Mouse (Mus musculus) T-helper 1 cell (primary cell): ENCODE results near the gene Ola1.

ENCODE experiments used
- in situ Hi-C: fragments of 300-600 bp; cut with MboI, MseI; formaldehyde crosslinking; loops from one replicate; pipeline ENCODE4 v1.15.1; 2025; ENCODE audit warnings: high pct_unique_total_duplicates

The Ola1 gene

GRCm38 (mm10) chr2:73066307-73067167 lies 152.2 kb downstream of the Ola1 start:
- in situ Hi-C loops, result no loop called here

- in situ Hi-C loops, result loop anchor here (5.0 kb wide), 1 partner anchor 208 kb away; the partner anchor contains the start of gene Sp9
These were observed 154.7 kb downstream of the Ola1 start for GRCm38 (mm10) chr2:73063911-73064619.

GRCm38 (mm10) chr2:73060259-73060585 lies 158.5 kb downstream of the Ola1 start:
- in situ Hi-C loops, result loop anchor here (5.0 kb wide), 1 partner anchor 212 kb away; the partner anchor contains the start of gene Sp9

GRCm38 (mm10) chr2:73059550-73060258 lies 159.0 kb downstream of the Ola1 start:
- in situ Hi-C loops, result loop anchor here (5.0 kb wide), 1 partner anchor 213 kb away; the partner anchor contains the start of gene Sp9

GRCm38 (mm10) chr2:73058344-73058743 lies 160.4 kb downstream of the Ola1 start:
- in situ Hi-C loops, result no loop called here

- in situ Hi-C loops, result no loop called here
These were observed 161.1 kb downstream of the Ola1 start for GRCm38 (mm10) chr2:73057589-73057988.

GRCm38 (mm10) chr2:73056090-73056956 lies 162.4 kb downstream of the Ola1 start:
- in situ Hi-C loops, result no loop called here

- in situ Hi-C loops, result no loop called here
These were observed 164.8 kb downstream of the Ola1 start for GRCm38 (mm10) chr2:73053791-73054490.

- in situ Hi-C loops, result no loop called here
These were observed 168.3 kb downstream of the Ola1 start for GRCm38 (mm10) chr2:73050401-73050800.

- in situ Hi-C loops, result no loop called here
These were observed 168.7 kb downstream of the Ola1 start for GRCm38 (mm10) chr2:73049977-73050376.

- in situ Hi-C loops, result no loop called here
These were observed 169.6 kb downstream of the Ola1 start for GRCm38 (mm10) chr2:73049001-73049684.

- in situ Hi-C loops, result no loop called here
These were observed 171.5 kb downstream of the Ola1 start for GRCm38 (mm10) chr2:73047061-73047741.

- in situ Hi-C loops, result no loop called here
These were observed 172.1 kb downstream of the Ola1 start for GRCm38 (mm10) chr2:73046576-73046975.

- in situ Hi-C loops, result no loop called here
These were observed 173.2 kb downstream of the Ola1 start for GRCm38 (mm10) chr2:73045505-73045904.
